Mouse (Mus musculus) spleen, adult 18-20 months (tissue): ENCODE measurements around the gene Rab19.
"Not testable (repeated sequence)": the region's sequence is repeated elsewhere in the genome, so short reads cannot be mapped to it uniquely, and the experiment has no call there.

Experiments used
- DNase-seq, 2 experiments: peaks; one replicate each; pipeline ENCODE4 v3.0.0; 2022; ENCODE audit warnings: mixed read lengths in 2 of 2

The Rab19 gene

GRCm38 (mm10) chr6:39381125-39381880 lies at the start of gene Rab19:
Rab19 (plus strand) TSS chr6:39381175.
- DNase-seq, result peak; percentile 15 to 45

GRCm38 (mm10) chr6:39331998-39332700 lies 48.8 kb upstream of the Rab19 start:
- DNase-seq, result peak; percentile 24 to 25

GRCm38 (mm10) chr6:39334224-39334623 lies 46.8 kb upstream of the Rab19 start:
- peak; percentile 24 to 40 for DNase-seq

- DNase-seq, result no peak
Measured at GRCm38 (mm10) chr6:39334873-39335272, 46.1 kb upstream of the Rab19 start.

- DNase-seq, result no peak
Measured at GRCm38 (mm10) chr6:39338359-39338758, 42.6 kb upstream of the Rab19 start.

GRCm38 (mm10) chr6:39341798-39342197 lies 39.2 kb upstream of the Rab19 start:
- no peak for DNase-seq

GRCm38 (mm10) chr6:39344020-39344419 lies 37.0 kb upstream of the Rab19 start:
- DNase-seq, result peak; percentile 73 to 87

GRCm38 (mm10) chr6:39345430-39345829 lies 35.5 kb upstream of the Rab19 start:
- no peak for DNase-seq

GRCm38 (mm10) chr6:39346991-39347501 lies 33.9 kb upstream of the Rab19 start:
- no peak for DNase-seq

GRCm38 (mm10) chr6:39347880-39348814 lies 32.8 kb upstream of the Rab19 start:
- no peak for DNase-seq

GRCm38 (mm10) chr6:39348946-39349345 lies 32.0 kb upstream of the Rab19 start:
- no peak for DNase-seq

GRCm38 (mm10) chr6:39359207-39359606 lies 21.8 kb upstream of the Rab19 start:
- DNase-seq, result not testable (repeated sequence)

GRCm38 (mm10) chr6:39362684-39363083 lies 18.3 kb upstream of the Rab19 start:
- no peak for DNase-seq

GRCm38 (mm10) chr6:39369631-39370030 lies 11.3 kb upstream of the Rab19 start:
- no peak for DNase-seq

GRCm38 (mm10) chr6:39372042-39372441 lies 8.9 kb upstream of the Rab19 start:
- no peak for DNase-seq

- DNase-seq, result peak; percentile 38 to 43
Measured at GRCm38 (mm10) chr6:39372727-39373126, 8.2 kb upstream of the Rab19 start.

GRCm38 (mm10) chr6:39373301-39373955 lies 7.5 kb upstream of the Rab19 start:
- no peak for DNase-seq

- DNase-seq, result no peak
Measured at GRCm38 (mm10) chr6:39376775-39377174, 4.2 kb upstream of the Rab19 start.

- DNase-seq, result peak; percentile 83 to 92
Measured at GRCm38 (mm10) chr6:39377311-39377827, 3.6 kb upstream of the Rab19 start, which contains the start of gene Slc37a3. Slc37a3 (minus strand) TSS chr6:39377675.

GRCm38 (mm10) chr6:39378161-39378835 lies 2.7 kb upstream of the Rab19 start:
- not testable (repeated sequence) for DNase-seq

GRCm38 (mm10) chr6:39379224-39379623 lies 1.8 kb upstream of the Rab19 start:
- DNase-seq, result peak in 1 of 2 experiments; percentile 13
